Mouse (Mus musculus): ENCODE measurements around the gene Cblb. TPM values are rescaled to one million over a fixed set of nuclear protein-coding genes. Genes with fewer than 3 reads are reported as not detected.

Cblb gene
- polyA plus RNA-seq, 2 experiments from 2014 or later = 37.4 to 38.3 TPM

DNA sequence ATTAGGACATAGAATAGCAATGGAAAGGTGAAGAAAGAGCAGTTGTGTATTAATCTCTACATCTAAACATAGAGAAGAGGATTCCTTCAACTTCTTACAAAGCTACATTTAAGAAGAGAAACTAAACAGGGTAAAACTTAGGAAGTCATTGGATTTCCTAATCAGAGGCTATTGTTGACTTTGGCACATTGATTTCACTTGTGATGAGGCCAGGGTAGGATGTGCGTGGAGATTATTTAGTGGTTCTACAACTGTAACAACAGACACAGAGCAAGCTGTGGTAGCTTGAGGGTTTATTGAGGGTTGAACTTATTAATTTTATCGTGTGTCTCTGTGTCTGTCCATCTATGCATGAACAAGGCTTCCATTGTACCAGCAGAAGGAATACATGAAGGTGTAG lies 7.8 kb downstream of the Cblb start:
- no peak for ATAC-seq

- no peak for ATAC-seq
These were observed 9.9 kb downstream of the Cblb start for GRCm38 (mm10) chr16:52040937-52041336.

DNA sequence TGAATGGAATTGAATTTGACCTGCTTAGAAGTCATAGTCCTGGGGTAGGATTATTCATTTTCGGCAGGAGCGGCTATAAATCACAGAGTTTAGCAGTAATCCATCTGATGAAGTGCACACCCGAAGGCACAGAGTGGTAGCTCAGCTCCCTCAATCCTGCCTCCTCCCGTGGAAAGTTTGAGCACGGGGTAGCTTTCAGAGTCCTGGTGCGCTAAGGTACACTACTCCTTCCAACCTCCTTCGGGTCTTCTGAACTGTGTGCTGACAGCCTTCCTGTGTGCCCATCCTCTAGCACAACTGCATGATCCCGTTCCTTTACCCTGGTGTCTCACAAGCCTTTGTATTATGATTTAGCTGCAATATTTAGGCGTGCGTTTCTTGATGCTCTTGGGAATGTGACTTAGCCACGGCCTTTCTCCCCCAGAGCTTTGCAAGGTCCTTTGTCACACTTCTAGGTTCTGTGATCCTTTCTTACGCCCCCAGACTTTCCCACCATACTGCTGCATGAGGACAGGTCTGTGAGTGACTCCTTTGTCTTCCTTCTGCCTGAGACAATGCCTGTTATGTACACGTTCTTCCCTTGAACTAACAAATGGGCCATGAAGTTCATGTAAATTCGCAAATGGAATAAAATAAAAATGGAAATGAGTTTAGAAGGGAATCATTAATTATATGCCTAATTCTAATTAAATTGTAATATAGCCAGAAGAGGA lies 11.8 kb downstream of the Cblb start:
- no peak for ATAC-seq

DNA sequence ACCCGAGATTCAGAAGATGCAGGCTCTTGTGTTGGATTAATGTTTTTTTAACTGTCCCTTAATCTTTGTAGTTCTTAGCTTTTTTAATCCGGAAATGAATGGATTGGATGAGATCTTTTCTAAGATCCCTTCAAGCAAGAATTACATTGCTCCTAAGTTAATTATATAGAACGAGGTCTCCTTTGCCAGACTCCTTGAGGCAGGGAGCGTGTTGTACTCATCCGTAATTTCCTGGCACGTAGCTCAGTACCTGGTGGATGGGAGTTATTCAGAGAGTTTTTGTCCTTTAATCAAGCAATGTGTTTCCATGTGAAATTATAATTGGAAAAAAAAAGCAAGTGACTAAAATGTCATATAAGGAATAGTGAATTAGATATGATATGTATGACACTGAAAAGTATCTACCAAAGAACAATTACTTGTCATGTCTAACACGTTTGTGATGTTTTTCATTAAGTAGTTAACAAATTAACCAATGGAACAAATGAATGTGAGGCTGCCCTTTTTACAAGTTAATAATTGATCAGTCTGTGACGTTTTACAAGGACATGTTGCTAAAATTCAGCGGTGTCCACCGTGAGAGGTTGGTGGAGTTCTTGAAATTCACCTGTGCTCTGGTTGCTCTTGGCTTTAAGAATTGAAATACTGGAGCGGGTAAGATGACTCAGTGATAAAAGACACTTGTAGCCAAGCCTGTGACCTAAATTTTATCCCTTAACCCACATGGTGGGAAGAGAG lies 12.5 kb downstream of the Cblb start:
- ATAC-seq = no peak

DNA sequence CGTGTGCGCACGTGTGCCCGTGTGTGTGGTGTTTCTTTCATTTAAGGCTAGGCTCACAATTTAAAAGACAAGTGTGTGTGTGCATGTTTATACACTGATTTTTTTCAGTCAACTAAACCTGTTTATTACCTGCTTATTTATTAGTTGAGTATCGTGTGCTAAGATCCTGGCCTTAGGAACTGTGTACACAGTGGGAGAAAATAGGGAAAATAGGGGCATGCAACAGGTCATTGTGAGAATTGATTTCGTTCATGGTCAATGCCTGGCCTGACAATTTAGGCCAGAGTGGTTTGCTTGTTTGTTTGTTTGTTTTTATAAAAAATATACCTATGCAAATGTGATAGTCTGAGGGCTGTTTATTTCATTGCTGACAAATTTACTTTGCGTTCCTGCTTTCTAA lies 13.5 kb downstream of the Cblb start:
- no peak for ATAC-seq

DNA sequence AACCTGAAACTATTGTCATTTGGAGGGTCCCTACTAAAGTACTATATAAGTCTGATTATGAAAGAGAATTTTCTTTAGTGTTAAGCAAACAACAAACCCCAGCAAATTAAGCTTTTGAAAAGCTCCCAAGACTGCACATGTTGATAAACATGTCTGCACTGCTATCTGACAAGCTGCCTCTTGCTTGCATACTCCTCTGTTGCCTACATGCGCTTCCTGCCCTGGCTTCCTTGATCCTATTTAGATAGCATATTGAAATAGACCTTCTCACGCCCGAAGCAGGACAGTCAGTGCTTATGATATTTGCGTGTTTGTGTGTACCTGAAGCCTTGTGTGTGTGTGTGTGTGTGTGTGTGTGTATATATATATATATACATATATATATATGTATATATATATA lies 14.0 kb downstream of the Cblb start:
- ATAC-seq = peak; percentile 52

DNA sequence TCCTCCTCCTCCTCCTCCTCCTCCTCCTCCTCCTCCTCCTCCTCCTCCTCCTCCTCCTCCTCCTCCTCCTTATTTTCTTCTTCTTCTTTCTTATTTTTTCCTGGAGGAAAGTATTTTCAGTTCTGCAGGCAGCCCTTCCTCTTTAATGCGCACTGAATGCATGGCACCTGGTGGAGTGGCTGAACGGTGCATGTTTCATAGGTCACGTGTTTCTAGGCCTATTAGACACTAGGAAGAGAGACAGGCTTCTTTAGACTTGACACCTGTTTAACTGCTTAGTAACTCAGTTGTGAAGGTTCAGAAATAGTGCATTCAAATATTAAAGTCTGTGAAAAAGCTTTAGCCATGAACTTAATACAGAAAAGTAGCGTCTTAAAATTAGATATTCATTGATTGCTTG lies 15.4 kb downstream of the Cblb start:
- no peak for ATAC-seq

GRCm38 (mm10) chr16:52051106-52051505 lies 20.1 kb downstream of the Cblb start:
- no peak for ATAC-seq

DNA sequence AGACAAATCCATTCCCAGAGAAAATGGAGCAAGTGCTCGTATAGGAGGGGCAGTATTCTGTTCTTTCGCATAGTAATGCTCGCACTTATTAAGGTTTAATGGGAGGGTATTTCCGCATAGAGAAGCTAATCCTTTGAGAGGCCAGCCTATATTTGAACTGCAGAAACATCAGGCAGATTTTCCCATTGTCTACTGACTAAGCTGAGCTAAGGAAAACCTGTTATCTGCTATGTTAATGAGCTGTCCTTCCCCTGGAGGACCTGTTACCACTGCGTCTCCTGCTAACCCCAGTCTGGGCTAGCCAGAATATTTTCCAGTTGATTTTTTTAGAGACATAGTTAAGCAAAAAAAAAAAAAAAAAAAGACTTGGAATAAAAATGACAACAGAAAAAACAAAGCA lies 21.7 kb downstream of the Cblb start:
- ATAC-seq = no peak

DNA sequence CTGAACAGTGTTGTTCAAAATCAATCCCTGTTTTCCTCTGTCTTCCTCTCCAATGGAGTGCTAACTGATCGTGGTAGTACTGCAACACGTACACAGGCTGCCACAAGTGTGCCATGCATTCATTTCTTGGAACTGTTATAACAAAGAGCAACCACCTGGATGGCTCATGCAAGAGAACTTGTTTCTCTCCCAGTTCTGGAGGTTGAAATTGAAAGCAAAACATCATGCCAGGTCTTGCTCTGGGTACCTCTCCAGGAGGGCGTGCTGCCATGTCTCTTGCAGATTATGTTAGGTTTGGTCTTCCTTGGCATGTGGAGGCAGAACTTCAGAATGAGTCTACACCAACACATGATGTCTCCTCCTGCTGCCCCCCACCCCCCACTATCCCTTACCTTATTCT lies 24.2 kb downstream of the Cblb start:
- ATAC-seq = peak; percentile 42

GRCm38 (mm10) chr16:52056164-52056563 lies 25.1 kb downstream of the Cblb start:
- peak; percentile 43 for ATAC-seq

DNA sequence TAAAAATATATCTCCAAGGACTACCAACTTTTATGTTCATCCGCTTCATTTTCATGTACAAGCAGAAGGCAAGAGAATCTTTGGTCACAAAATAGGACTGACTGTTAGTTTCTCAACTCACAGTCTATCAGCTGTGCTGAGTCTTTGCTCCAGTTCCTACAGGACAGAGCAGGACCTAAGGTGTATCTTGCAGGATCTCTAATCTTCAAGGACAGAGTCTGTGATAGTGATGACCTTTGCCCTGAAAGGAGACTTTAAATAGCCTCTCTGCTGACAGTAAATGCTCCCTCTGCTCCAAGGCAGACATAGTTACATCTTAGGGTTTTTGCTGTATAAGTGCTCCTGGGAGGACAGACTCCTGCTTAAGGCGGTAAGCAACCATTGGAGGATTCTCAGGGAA lies 26.3 kb downstream of the Cblb start:
- no peak for ATAC-seq

- ATAC-seq = no peak
These were observed 28.5 kb downstream of the Cblb start for GRCm38 (mm10) chr16:52059535-52059934.

GRCm38 (mm10) chr16:52060100-52060719 lies 29.2 kb downstream of the Cblb start:
- ATAC-seq = peak; percentile 44

GRCm38 (mm10) chr16:52061015-52061481 lies 30.0 kb downstream of the Cblb start:
- ATAC-seq = peak; percentile 62

DNA sequence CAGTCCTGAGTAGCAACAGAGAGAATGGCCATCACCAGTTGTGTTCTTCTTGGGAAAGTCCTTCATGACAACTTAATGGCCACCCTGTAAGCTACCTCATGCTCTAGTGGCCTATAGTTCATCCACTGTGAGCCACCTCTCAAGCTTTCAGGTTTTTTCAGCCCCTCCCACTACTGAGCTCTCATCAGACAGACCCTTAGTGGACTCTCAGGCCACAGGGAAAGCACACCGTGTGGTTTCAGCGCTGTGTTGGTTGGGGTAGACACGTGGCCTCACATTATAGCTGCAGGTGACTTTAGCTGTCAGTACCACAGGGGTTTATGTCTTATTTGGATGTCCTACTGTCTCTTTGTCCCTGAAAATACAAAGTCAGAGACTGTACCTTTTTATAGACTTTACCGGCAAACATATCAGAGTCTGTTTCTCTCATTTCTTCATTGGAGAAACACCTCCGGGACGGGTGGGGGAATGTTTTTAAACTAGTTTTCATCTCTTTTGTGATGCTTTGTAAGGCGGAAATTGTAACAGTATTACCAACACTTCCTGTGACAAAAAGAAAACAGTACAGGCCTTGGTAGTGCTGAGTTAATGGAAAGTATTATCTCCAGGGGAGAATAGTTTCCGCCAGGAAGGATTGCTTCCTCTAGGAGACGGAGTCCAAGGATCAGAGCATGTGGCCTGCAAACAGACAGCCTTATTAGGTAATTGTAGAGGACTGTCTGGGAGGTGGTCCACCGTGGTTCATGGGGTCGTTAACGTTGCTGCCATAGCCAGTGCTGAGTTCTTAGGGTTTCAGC lies 33.5 kb downstream of the Cblb start:
- peak; percentile 32 for ATAC-seq

- peak; percentile 10 for ATAC-seq
These were observed 36.8 kb downstream of the Cblb start for GRCm38 (mm10) chr16:52067632-52068516.

DNA sequence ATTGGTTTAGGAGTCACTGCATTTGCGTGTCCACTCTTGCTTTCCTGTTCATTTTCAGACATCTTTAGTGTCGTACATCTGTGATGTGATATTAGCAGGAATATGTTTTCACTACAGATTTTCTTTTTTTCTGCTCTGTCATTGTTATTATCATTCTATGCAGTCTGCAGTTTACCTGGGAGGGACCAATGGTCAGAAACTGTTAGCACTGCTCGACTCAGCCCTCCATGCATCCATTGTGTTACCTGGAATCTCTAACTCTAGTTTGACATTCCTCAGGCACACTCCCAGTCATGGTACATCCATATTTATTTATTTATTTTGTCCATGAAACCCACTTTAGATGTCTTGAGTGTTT lies 37.5 kb downstream of the Cblb start:
- ATAC-seq = no peak

DNA sequence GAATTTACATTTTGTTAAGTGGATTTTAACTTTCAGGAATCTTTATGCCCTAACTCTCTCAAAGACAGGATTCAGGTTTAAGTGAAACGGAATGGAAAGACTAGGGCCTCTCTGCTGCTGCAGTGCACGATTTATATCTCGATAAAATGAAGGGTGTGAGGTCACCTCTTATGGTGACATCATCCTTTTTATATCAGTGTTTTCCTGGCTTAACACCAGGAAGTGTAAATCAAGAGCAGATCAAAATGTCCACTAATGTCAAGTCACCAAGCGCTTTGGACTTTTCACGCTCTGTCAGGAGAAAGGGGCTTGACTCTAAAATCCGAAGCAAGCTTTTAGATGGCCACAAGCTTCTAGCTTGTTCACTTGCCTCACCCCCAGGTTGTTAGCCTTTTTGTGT lies 38.6 kb downstream of the Cblb start:
- ATAC-seq = no peak

DNA sequence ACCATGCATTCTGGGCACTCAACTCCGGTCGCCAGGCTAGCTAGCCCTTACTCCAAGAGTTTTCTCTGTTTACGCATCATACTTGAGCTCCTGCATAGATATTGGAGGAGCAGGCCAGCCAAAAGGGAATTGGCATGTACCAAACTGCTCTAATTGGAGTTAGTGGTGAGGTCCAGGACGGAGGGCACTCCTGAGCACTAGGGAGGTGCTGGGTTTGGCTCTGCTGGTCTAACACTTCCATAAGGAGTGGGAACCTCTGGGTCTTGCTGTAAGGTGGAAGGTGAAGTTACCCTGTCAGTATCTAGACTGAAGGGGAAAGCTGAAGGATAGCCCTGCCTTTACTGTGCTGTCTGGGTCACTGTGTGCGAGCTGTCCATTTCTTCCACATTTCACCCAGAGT lies 39.1 kb downstream of the Cblb start:
- ATAC-seq = no peak

DNA sequence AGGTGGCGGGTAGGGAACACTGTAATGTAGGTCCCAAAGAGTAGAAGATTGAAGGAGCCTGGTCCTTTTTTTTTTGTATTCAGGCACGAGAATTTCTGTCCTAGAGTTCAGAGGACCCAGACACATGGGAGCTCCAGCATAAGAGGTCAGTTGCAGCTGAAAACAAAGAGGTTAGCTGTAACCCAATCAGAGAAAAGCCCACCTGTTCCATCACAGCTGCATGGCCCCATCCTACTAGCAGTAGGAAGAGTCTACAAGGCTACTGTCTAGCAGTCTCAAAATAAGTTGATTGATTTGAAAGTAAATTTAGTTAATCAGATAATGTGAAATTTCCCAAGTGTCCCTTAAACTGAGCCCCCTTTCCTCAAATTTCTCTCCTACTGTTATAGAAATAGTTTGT lies 40.3 kb downstream of the Cblb start:
- ATAC-seq = no peak

GRCm38 (mm10) chr16:52071766-52072209 lies 40.8 kb downstream of the Cblb start:
- no peak for ATAC-seq
